Comparison of ENCODE assay signal across 9 mouse cellular contexts in genomic region chr3:21962921-21963732, GRCm38 (mm10).
DNase-seq lines count a peak whose midpoint lies in the region; ATAC-seq and TF ChIP-seq lines count a peak whose summit lies in the region.
"Had no signal": no experiment of that assay in that cellular context is flagged by ENCODE, and none has a peak within 500 bp of the region (broad histone marks: within the 10 kb centered on the region; RNA-seq: fewer than 3 reads in every experiment).

No protein-coding gene starts in this region.

- H3K4me2 ChIP-seq in liver, embryonic 13.5 days: no peak overlapping the region
- H3K4me2 ChIP-seq in liver, embryonic 11.5 days: no peak overlapping the region
- H3K4me2 ChIP-seq: limb, embryonic 13.5 days had no signal

- WGBS in liver, embryonic 13.5 days (ENCODE audit: insufficient replicate concordance): 35% methylated on average over 7 of the region's 7 CpGs
- 43% methylated on average over 7 of the region's 7 CpGs for WGBS in liver, embryonic 11.5 days

- no peaks in the 10 kb centered on the region for H3K9me3 ChIP-seq in liver, embryonic 13.5 days (replicated peaks)
- H3K9me3 ChIP-seq in liver, embryonic 11.5 days (ENCODE audit: control insufficient read depth, low read length): no peaks in the 10 kb centered on the region
- H3K9me3 ChIP-seq: limb, embryonic 13.5 days had no signal

- H3K9ac ChIP-seq in liver, embryonic 13.5 days: no peak overlapping the region
- no peak overlapping the region for H3K9ac ChIP-seq in liver, embryonic 11.5 days (ENCODE audit: low read depth, low read length)
- H3K9ac ChIP-seq: limb, embryonic 13.5 days had no signal

- H3K27ac ChIP-seq in liver, embryonic 13.5 days: peak overlapping the region; percentile 19; the same call in 1 of the 2 replicates
- no peak overlapping the region for H3K27ac ChIP-seq in liver, embryonic 11.5 days (ENCODE audit: low read depth, low read length)
- no peak overlapping the region for H3K27ac ChIP-seq in left cerebral cortex, adult 2 months
- H3K27ac ChIP-seq: limb, embryonic 13.5 days had no signal

- H3K27me3 ChIP-seq in liver, embryonic 13.5 days: no peaks in the 10 kb centered on the region
- H3K27me3 ChIP-seq in liver, embryonic 11.5 days (replicated peaks; ENCODE audit: control insufficient read depth, insufficient read depth, low read length): no peaks in the 10 kb centered on the region
- H3K27me3 ChIP-seq in Patski: no peaks in the 10 kb centered on the region
- H3K27me3 ChIP-seq: limb, embryonic 13.5 days had no signal

- intact Hi-C loops in left cerebral cortex, adult 2 months (cut with DNase I): no loop called here

- H3K4me1 ChIP-seq in liver, embryonic 13.5 days (replicated peaks): peaks cover 32% of the 10 kb centered on the region
- peaks cover 12% of the 10 kb centered on the region for H3K4me1 ChIP-seq in liver, embryonic 11.5 days (replicated peaks; ENCODE audit: control insufficient read depth, insufficient read depth, low read length)

- no peak overlapping the region for H3K4me3 ChIP-seq in liver, embryonic 13.5 days (replicated peaks)
- no peak overlapping the region for H3K4me3 ChIP-seq in liver, embryonic 11.5 days (ENCODE audit: low read depth, low read length)
- no peak overlapping the region for H3K4me3 ChIP-seq in left cerebral cortex, adult 2 months
- H3K4me3 ChIP-seq: limb, embryonic 13.5 days had no signal

- POLR2A ChIA-PET in Patski (lab: Charles Lee): interaction anchor here (1.1 to 1.2 kb wide), 2 partner anchors 10 to 27 kb away, joined by 3 to 4 read pairs; no protein-coding TSS in a partner anchor

- ATAC-seq in liver, embryonic 13.5 days (ENCODE audit: low read depth): no peak
- no peak for ATAC-seq in liver, embryonic 11.5 days (replicated peaks; ENCODE audit: low FRiP score)
- peak; percentile 63 for ATAC-seq in Patski
- ATAC-seq in megakaryocyte, adult 5-6 weeks (ENCODE audit: poor library complexity, severe bottlenecking): peak; percentile 34

- no peak for TF ChIP-seq CTCF in Patski (IDR thresholded peaks at IDR 0.05)
- no peak for TF ChIP-seq CTCF in left cerebral cortex, adult 2 months (IDR thresholded peaks at IDR 0.05)

- H3K36me3 ChIP-seq in liver, embryonic 13.5 days: no peaks in the 10 kb centered on the region
- H3K36me3 ChIP-seq in liver, embryonic 11.5 days (ENCODE audit: control insufficient read depth, insufficient read depth, low read length): no peaks in the 10 kb centered on the region
- H3K36me3 ChIP-seq: limb, embryonic 13.5 days had no signal

- DNase-seq in liver, embryonic 13.5 days: no peak
- no peak for DNase-seq in liver, embryonic 11.5 days (ENCODE audit: low spot score)
- DNase-seq in Patski (ENCODE audit: low read depth, low spot score): no peak
- DNase-seq in forelimb bud, embryonic 11.5 days (ENCODE audit: low read depth, low spot score): peak; percentile 16
- DNase-seq in layer of hippocampus, postnatal 10 days (ENCODE audit: low spot score in 2 of 2): no peak
- DNase-seq in cerebellum, postnatal 14 days: no peak
- DNase-seq in left cerebral cortex, adult 2 months (ENCODE audit: extremely low spot score in 1 of 2, low spot score in 2 of 2): no peak

- in situ Hi-C loops in Patski (cut with MboI; ENCODE audit: low pct_unique_long_range_greater_than_20kb): no loop called here

- CTCF ChIA-PET in Patski (lab: Charles Lee): interaction anchor here (0.7 to 4.5 kb wide), 10 partner anchors 11 to 241 kb away, joined by 3 to 29 read pairs (median 3); no protein-coding TSS in a partner anchor

Comparison
In these comparisons a context has a peak if more than half of its experiments do, and no peak if none do; other contexts are left out.
1. ATAC-seq: peak in Patski (single experiment) and megakaryocyte, adult 5-6 weeks (single experiment); none in liver, embryonic 13.5 days (single experiment) and liver, embryonic 11.5 days (single experiment).